Mouse (Mus musculus) heart, embryonic 12.5 days (tissue): ENCODE measurements around the gene Hirip3. TPM values are rescaled to one million over a fixed set of nuclear protein-coding genes. Genes with fewer than 3 reads are reported as not detected.
A peak's percentile ranks its signal among the peaks of the same experiment; 100 is the strongest.

Experiments used
- ATAC-seq: fragments of 200-750 bp; cut with Nextera tagmentation; 2 replicates; pipeline ENCODE4 v1.8.0; 2017; ENCODE audit warnings: moderate TSS enrichment, moderate library complexity; ENCODE audit not compliant: insufficient number of reproducible peaks, low FRiP score
- H3K27ac ChIP-seq: fragments of 300-500 bp; sonication (generic); 2 replicates; pipeline ENCODE4 v1.5.1; 2016; ENCODE audit warnings: mild to moderate bottlenecking, moderate library complexity; ENCODE audit not compliant: poor library complexity, severe bottlenecking
- H3K27me3 ChIP-seq: fragments of 300-500 bp; sonication (generic); replicated peaks from 2 replicates; pipeline ENCODE4 v1.6.1; 2016; ENCODE audit warnings: mild to moderate bottlenecking, moderate library complexity
- H3K36me3 ChIP-seq: fragments of 300-500 bp; sonication (generic); 2 replicates; pipeline ENCODE4 v1.6.1; 2016; ENCODE audit warnings: mild to moderate bottlenecking, moderate library complexity
- H3K4me1 ChIP-seq: fragments of 300-500 bp; sonication (generic); replicated peaks from 2 replicates; pipeline ENCODE4 v1.6.1; 2016; ENCODE audit warnings: mild to moderate bottlenecking
- H3K4me2 ChIP-seq: fragments of 300-500 bp; sonication (generic); 2 replicates; pipeline ENCODE4 v1.6.1; 2016; ENCODE audit warnings: mild to moderate bottlenecking, moderate library complexity
- H3K4me3 ChIP-seq: fragments of 300-500 bp; sonication (generic); 2 replicates; pipeline ENCODE4 v1.5.1; 2016; ENCODE audit warnings: mild to moderate bottlenecking
- H3K9ac ChIP-seq: fragments of 300-500 bp; sonication (generic); 2 replicates; pipeline ENCODE4 v1.6.1; 2016; ENCODE audit warnings: mild to moderate bottlenecking, moderate library complexity
- H3K9me3 ChIP-seq: fragments of 300-500 bp; sonication (generic); replicated peaks from 2 replicates; pipeline ENCODE4 v1.6.1; 2016; ENCODE audit warnings: mild to moderate bottlenecking, moderate library complexity
- whole genome bisulfite sequencing: fragments of 180-500 bp; shearing (Covaris S2); methylation state at CpG from one replicate; pipeline ENCODE4 v1.1.7; 2016; 5-methylcytosine and 5-hydroxymethylcytosine counted together
- polyA plus RNA-seq: library from polyadenylated mRNA; unstranded; fragments of >200 nt; fragmentation: Nextera tagmentation; extraction: Ambion mirVana; gene quantifications from 2 replicates; pipeline ENCODE4 v1.2.1, GENCODE M21; 2016

Gene Hirip3
- polyA plus RNA-seq, 1 experiment from 2014 or later: 22.5 TPM

DNA sequence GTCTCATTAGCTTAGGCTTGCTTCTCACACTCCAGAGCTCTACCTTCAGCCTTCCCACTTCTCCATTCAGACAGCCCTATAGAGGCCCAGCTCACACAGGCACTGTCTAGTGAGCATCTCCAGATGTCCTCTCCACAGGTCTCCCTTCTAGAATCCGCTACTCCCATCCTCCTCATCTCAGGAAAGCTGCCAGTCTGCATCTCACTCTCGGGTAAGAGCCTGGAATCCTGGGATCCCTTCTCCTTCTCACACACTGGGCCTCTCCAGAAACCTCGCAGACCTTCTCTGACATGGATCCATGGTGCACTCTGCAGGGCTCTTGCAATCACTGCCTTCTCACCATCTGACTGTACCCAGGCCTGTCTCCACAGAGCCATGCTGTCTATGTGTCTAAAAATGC is 6.1 kb upstream of the Hirip3 start:
- no peak overlapping the region for H3K9ac ChIP-seq
- H3K4me1 ChIP-seq: no peaks in the 10 kb centered on the region
- no peak overlapping the region for H3K4me3 ChIP-seq
- 81% methylated on average over 3 of the region's 3 CpGs for WGBS
- H3K27me3 ChIP-seq: peaks cover 7% of the 10 kb centered on the region
- H3K9me3 ChIP-seq: no peaks in the 10 kb centered on the region
- peaks cover 87% of the 10 kb centered on the region for H3K36me3 ChIP-seq
- no peak overlapping the region for H3K27ac ChIP-seq
- no peak for ATAC-seq
- no peak overlapping the region for H3K4me2 ChIP-seq

DNA sequence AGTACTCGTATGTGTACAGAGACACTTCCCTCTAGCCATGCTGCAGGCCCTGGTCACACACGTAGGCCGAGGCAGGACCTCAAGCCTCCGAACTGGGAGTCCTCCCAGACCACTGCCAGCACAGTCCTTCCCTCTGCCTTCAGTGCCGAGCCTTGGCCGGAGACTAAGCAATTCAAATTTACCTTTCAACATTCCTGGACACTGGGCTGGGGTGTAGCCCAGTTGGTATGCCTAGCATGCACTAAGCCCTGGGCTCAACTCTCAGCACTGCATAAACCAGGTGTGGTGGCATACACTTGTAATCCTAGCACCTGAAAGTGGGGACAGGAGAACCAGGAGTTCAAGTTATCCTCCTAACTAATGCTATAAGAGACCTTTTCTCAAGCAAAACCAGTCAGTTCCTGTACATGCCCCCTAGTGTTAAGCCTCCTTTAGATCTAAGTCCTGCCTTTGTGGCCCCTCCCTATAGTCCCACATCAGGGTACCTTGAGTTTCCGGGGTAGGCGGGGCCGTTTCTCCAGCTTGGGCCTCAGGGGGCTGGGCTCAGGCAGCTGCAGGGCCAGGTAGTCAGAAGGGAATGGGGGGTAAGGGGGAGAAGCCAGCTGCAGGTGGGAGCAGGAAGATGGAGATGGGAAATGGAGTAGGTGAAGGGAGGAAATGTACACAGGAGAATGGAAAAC is 4.9 kb upstream of the Hirip3 start:
- H3K4me1 ChIP-seq: peaks cover 6% of the 10 kb centered on the region
- no peak for ATAC-seq
- H3K36me3 ChIP-seq: peaks cover 83% of the 10 kb centered on the region
- no peaks in the 10 kb centered on the region for H3K27me3 ChIP-seq
- no peak overlapping the region for H3K27ac ChIP-seq
- no peaks in the 10 kb centered on the region for H3K9me3 ChIP-seq
- H3K4me3 ChIP-seq: no peak overlapping the region
- no peak overlapping the region for H3K9ac ChIP-seq
- WGBS: 77% methylated on average over 9 of the region's 9 CpGs
- H3K4me2 ChIP-seq: no peak overlapping the region

- H3K4me1 ChIP-seq: peaks cover 26% of the 10 kb centered on the region
- no peak overlapping the region; the same call in 1 of the 2 replicates for H3K27ac ChIP-seq
- peaks cover 67% of the 10 kb centered on the region for H3K36me3 ChIP-seq
- peak overlapping the region; percentile 78 for H3K9ac ChIP-seq
- H3K27me3 ChIP-seq: no peaks in the 10 kb centered on the region
- no peak for ATAC-seq
- 50% methylated on average over 5 of the region's 5 CpGs for WGBS
- H3K4me3 ChIP-seq: peak overlapping the region; percentile 66
- H3K4me2 ChIP-seq: peak overlapping the region; percentile 93
- no peaks in the 10 kb centered on the region for H3K9me3 ChIP-seq
These were observed 785 bp upstream of the Hirip3 start for GRCm38 (mm10) chr7:126860987-126861386.

DNA sequence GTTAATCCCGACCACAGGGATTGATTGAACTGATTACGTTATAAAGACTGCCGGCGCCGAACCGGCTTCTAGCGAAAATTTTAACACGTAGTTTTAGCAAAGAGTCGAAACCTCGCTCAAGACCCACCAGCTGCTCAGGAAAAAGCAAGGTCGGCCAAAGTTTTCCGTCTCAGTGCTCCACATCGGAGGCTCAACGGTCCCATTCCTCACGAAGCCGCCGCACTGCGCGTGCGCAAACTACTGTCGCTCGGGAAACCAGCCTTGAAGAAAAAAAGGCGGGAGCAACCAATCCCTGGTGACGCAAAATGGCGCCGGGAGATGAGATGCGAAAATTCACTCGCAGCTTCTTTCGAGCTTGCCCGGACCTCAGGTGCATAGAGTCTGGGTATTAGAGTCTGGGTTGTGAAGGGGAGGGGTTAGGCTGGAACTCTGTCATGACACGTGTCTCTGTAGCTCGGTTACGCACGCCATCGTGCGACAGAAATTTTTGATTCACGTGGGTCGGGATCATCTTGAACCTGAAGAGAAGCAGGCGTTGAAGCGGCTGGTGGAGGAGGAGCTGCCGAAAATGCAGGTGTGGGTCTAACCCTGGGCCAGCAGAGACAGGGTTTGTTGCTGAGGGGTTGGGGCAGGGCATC is 494 bp downstream of the Hirip3 start, which contains the start of gene Ino80e:
Gene Ino80e (minus strand): TSS at position 231 of the 638 bp plus-strand sequence.
- under 1% methylated on average over 41 of the region's 41 CpGs for WGBS
- peak within 1 kb of the TSS; percentile 93 for H3K4me2 ChIP-seq
- H3K4me3 ChIP-seq: peak within 1 kb of the TSS; percentile 66
- no peaks in the 10 kb centered on the region for H3K27me3 ChIP-seq
- peaks cover 26% of the 10 kb centered on the region for H3K4me1 ChIP-seq
- peak within 1 kb of the TSS; percentile 79 for H3K9ac ChIP-seq
- peaks cover 67% of the 10 kb centered on the region for H3K36me3 ChIP-seq
- H3K9me3 ChIP-seq: no peaks in the 10 kb centered on the region
- H3K27ac ChIP-seq: peak within 1 kb of the TSS; percentile 59
- peak; percentile 76 for ATAC-seq

DNA sequence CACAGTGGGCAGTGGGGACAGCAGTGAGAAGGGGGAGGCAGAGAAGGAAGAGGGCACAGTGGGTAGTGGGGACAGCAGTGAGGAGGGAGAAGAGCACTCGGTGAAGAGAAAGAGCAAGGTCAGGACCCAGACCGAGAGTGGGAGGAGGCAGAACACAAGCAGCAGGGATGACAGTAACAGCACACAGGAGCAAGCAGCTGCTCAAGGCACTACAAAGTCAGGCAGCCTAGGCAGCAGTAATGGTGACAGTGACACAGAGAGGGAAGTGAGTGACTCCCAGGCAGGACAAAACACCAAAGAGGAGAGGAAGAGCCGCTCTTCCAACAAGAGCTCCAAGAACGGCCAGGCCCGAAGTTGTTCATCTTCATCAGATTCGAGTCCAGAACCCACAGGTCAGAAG is 2.0 kb downstream of the Hirip3 start:
- H3K4me3 ChIP-seq: peak overlapping the region; percentile 66; the same call in 1 of the 2 replicates
- H3K9me3 ChIP-seq: no peaks in the 10 kb centered on the region
- H3K27ac ChIP-seq: no peak overlapping the region
- H3K27me3 ChIP-seq: no peaks in the 10 kb centered on the region
- no peak for ATAC-seq
- 68% methylated on average over 6 of the region's 6 CpGs for whole genome bisulfite sequencing
- H3K4me1 ChIP-seq: peaks cover 26% of the 10 kb centered on the region
- peak overlapping the region; percentile 79 for H3K9ac ChIP-seq
- H3K4me2 ChIP-seq: peak overlapping the region; percentile 93
- peaks cover 67% of the 10 kb centered on the region for H3K36me3 ChIP-seq

- no peak overlapping the region for H3K4me2 ChIP-seq
- H3K9ac ChIP-seq: no peak overlapping the region
- H3K27ac ChIP-seq: no peak overlapping the region
- no peaks in the 10 kb centered on the region for H3K9me3 ChIP-seq
- H3K4me1 ChIP-seq: peaks cover 19% of the 10 kb centered on the region
- 84% methylated on average over 2 of the region's 2 CpGs for WGBS
- no peak for ATAC-seq
- H3K4me3 ChIP-seq: no peak overlapping the region
- peaks cover 91% of the 10 kb centered on the region for H3K36me3 ChIP-seq
- no peaks in the 10 kb centered on the region for H3K27me3 ChIP-seq
These were observed 5.8 kb downstream of the Hirip3 start for GRCm38 (mm10) chr7:126867534-126867933.

DNA sequence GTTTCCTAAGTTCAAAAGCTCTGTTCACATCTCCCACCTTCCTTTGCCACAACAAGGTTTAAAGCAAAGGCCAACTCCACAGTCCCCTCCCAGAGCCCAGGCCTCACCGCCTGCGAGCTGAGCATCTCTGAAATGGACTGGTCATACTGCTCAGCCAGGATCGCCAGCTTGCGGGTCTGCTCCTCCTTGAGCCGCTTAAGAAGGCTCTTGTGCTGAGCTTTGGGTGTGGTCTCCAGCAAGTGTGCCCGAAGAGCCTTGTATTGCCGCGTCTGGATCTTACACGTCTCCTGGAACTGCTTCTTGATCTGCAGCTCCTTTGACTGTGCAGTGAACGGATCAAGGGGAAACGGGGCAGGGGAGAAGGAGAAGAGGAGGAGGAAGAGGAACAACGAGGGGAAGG is 6.2 kb downstream of the Hirip3 start:
- no peaks in the 10 kb centered on the region for H3K9me3 ChIP-seq
- H3K4me3 ChIP-seq: no peak overlapping the region
- peaks cover 14% of the 10 kb centered on the region for H3K4me1 ChIP-seq
- H3K9ac ChIP-seq: no peak overlapping the region
- no peaks in the 10 kb centered on the region for H3K27me3 ChIP-seq
- H3K36me3 ChIP-seq: peaks cover 96% of the 10 kb centered on the region
- H3K27ac ChIP-seq: no peak overlapping the region
- no peak overlapping the region for H3K4me2 ChIP-seq
- ATAC-seq: no peak
- 89% methylated on average over 12 of the region's 12 CpGs for WGBS

- Histone ChIP-seq H3K4me3 (no peak overlapping the region), H3K4me2 (no peak overlapping the region), H3K9ac (no peak overlapping the region), H3K9me3 (no peaks in the 10 kb centered on the region), H3K27ac (no peak overlapping the region), H3K27me3 (no peaks in the 10 kb centered on the region), H3K4me1 (no peaks in the 10 kb centered on the region), H3K36me3 (peaks cover 99% of the 10 kb centered on the region)
- ATAC-seq: no peak
- WGBS: 90% methylated on average over 23 of the region's 23 CpGs
These were observed 8.2 kb downstream of the Hirip3 start for GRCm38 (mm10) chr7:126869780-126870519.

DNA sequence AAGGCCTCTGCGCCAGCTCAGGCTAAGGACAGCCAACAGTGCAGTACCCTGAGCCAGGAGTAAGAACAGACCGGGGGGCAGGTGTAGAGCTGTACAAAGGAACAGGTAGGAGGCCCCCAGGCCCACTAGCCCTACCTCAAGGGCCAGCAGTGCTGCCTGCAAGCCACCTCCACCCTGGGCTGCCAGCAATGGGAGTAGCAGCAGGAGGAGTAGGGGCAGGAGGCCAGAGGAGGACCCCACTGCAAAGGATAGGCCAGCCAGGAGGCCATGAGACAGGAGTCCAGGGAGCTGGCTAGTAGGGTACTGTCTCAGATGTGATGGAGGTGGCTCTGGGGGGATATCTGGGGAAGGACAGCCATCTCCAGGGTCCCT is 8.7 kb downstream of the Hirip3 start:
- ATAC-seq: no peak
- Histone ChIP-seq H3K9ac (no peak overlapping the region), H3K4me1 (no peaks in the 10 kb centered on the region), H3K4me3 (no peak overlapping the region), H3K27ac (no peak overlapping the region), H3K4me2 (no peak overlapping the region), H3K27me3 (no peaks in the 10 kb centered on the region), H3K36me3 (peaks cover 99% of the 10 kb centered on the region), H3K9me3 (no peaks in the 10 kb centered on the region)
- 92% methylated on average over 2 of the region's 2 CpGs for WGBS

- WGBS: 88% methylated on average over 1 of the region's 1 CpGs
- ATAC-seq: no peak
These were observed 15.5 kb downstream of the Hirip3 start for GRCm38 (mm10) chr7:126877239-126877638.

GRCm38 (mm10) chr7:126881040-126881439 is 19.3 kb downstream of the Hirip3 start:
- 62% methylated on average over 6 of the region's 6 CpGs for WGBS

More at GRCm38 (mm10) chr7:126877239-126877638, 15.5 kb downstream of the Hirip3 start:
- Histone ChIP-seq H3K27me3 (no peaks in the 10 kb centered on the region), H3K4me3 (no peak overlapping the region), H3K4me1 (peaks cover 21% of the 10 kb centered on the region), H3K9ac (no peak overlapping the region), H3K36me3 (peaks cover 83% of the 10 kb centered on the region), H3K9me3 (no peaks in the 10 kb centered on the region), H3K27ac (no peak overlapping the region), H3K4me2 (no peak overlapping the region)

More at GRCm38 (mm10) chr7:126881040-126881439, 19.3 kb downstream of the Hirip3 start:
- no peaks in the 10 kb centered on the region for H3K9me3 ChIP-seq
- H3K4me1 ChIP-seq: peaks cover 34% of the 10 kb centered on the region
- H3K9ac ChIP-seq: peak overlapping the region; percentile 82; the same call in 1 of the 2 replicates
- H3K4me3 ChIP-seq: peak overlapping the region; percentile 73
- no peak for ATAC-seq
- peak overlapping the region; percentile 89 for H3K27ac ChIP-seq
- H3K4me2 ChIP-seq: peak overlapping the region; percentile 92
- H3K27me3 ChIP-seq: no peaks in the 10 kb centered on the region
- peaks cover 45% of the 10 kb centered on the region for H3K36me3 ChIP-seq
